Mouse (Mus musculus): ENCODE data around the gene Ttc39b.

The Ttc39b gene

DNA sequence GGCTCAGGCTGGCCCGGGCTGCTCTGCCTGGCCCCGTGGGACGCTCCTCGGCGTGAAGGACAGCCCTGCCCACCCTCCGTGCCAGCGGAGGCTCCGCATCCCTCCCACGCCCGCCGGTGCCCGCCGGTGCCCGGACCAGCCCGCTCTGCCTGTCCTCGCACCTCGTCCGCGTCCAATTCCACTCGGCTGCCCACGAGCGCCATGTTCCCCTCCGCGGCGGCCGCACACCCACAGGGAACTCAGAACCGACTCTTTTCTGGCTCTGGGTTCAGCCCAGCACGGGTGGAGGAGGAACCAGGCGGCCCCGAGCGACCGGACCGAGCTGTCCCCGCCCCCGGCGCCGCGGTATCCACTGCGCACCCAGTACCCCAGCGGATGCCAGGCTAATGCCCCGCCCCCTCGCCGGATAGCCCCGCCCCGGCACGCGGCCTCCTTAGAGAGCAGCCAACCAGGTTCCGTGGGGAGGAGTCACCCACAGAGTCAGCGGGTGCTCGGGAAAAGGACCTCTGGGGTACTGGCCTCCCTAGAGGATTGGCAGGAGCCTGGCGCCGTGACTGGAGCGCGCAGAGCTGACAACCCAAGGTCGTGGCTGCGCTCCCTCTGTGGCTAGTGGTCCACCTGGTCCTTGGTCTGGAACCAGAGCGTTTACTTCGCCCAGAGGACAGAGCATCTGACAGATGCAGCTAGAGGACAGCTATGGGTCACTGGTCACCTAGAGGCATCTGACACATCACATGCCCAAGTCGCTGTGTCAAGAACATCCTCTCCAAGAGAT lies at the start of gene Ttc39b:
Ttc39b (minus strand) TSS at position 346 of the 775 bp plus-strand sequence.
- DNase-seq = peak; percentile 100

DNA sequence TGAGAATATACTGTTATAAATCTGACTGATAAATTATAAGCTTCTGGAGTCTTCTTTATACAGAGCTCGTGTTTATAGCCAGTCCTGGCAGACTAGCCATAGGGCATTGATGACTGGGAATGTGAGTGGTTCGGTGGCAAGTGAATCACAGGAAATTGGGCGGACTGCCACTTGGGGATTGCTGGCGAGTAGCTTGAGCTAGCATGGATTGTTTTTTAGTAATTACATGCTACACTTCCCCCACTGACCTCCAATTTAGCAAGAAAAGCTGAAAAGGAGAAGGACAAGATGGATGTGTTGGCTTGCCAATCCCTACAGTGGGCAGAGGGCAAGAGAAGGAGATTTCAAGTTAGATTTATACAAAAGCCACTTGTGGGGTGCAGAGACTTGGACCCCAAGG lies 49.3 kb upstream of the Ttc39b start:
- DNase-seq = no peak

DNA sequence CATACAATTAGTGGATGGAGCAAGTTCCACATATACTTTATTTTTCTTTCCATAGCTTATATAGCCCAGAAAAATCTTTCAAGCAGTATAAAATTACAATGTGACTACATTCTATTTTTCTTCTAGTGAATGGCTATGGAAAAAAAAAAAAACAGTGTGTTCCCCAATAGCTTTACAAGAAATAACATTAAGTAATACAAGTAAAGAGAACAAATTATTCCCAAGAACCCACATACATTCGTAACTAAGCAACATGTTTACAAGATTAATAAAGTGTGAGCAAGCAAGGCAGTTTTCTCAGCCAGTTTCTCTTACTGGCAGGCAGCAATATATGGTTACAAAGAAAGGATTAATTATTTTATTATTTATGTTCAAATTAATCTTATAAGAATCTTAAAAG lies 33.7 kb upstream of the Ttc39b start:
- no peak for DNase-seq

DNA sequence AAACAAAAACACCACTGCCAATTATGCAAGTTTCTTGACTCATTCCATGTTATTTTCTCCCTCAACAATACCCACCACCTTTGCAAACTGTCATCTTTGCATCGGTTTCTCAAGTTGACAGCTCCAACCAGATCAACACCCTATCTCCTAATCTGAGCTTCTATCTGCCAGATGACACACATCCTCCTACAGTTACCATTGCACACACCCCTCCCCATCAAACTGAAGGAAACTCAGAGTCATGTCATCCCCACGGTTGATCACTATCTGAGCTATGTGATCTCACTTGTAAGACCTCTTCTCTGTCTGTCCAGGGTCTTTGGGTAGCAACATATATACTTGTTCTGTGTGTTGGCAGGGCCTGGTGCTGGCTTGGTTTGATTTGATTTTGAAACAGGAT lies 30.7 kb upstream of the Ttc39b start:
- no peak for DNase-seq

- no peak for DNase-seq
Observed at GRCm38 (mm10) chr4:83353949-83354348, 29.9 kb upstream of the Ttc39b start.

DNA sequence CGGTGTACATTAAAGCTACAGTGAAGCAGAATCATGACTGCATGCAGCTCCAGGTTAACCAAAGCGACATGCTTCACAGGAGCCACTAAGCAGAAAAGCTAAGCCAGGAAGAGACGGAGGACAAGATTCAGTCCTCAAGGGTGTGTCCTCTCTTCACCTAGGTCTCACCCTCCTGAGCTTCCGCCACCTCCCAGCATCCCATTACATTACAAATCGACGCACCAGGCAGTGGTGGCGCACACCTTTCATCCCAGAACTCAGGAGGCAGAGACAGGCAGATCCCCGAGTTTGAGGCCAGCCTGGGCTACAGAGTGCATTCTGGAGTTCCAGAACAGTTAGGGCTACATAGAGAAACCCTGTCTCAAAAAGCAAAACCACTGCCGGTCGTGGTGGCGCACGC lies 29.2 kb upstream of the Ttc39b start:
- no peak for DNase-seq

GRCm38 (mm10) chr4:83350719-83351118 lies 26.7 kb upstream of the Ttc39b start:
- DNase-seq = peak; percentile 81

DNA sequence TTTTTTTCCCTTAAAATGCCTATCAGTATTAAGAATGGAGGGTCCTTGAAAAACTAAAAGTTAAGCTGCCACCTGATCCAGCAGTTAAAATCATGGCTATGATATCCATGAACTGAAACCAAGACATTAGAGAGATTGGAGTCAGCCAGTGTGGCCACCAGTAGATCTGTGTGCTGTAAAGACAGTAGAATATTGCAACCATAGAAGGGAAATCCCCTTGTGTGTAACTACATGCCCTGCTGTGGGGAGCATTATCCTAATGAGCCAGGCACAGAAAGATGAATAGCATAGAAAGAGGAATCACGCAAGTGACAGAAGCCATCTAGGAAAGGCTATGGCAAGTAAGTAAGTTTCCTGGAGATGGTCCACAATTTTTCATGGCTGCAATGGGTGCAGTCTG lies 24.9 kb upstream of the Ttc39b start:
- no peak for DNase-seq

GRCm38 (mm10) chr4:83343895-83344294 lies 19.8 kb upstream of the Ttc39b start:
- peak; percentile 28 for DNase-seq

DNA sequence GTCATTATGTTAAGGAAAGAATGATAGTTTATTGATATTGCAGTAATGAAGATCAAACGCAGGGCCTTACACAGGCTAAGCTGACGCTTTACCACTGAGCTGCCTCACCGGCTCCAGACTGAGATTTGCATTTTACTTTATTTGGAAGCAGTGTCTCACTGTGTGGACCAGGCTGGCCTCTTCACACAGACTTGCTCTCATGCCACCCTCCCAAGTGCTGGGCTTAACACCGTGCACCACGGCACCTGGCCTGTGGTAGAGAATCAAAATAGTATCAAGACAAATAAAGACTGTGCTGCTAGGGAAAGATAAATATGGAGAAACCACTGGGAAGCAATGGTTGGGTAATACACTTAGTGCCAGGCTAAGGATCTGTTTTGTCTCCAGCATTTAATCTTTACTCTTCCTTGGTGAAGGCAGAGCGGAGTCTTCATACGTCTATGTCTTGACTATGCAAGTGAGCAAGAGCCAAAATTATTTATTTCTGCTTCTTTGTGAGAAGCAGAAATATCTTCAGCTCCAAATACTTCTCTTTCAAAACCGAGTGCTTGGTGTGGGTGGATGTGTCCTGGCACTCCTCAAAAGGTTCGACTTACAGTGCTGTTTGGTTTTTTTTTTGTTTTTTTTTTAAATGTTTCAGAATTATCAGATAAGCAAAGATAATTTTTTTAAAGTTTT lies 19.2 kb upstream of the Ttc39b start:
- DNase-seq = no peak

DNA sequence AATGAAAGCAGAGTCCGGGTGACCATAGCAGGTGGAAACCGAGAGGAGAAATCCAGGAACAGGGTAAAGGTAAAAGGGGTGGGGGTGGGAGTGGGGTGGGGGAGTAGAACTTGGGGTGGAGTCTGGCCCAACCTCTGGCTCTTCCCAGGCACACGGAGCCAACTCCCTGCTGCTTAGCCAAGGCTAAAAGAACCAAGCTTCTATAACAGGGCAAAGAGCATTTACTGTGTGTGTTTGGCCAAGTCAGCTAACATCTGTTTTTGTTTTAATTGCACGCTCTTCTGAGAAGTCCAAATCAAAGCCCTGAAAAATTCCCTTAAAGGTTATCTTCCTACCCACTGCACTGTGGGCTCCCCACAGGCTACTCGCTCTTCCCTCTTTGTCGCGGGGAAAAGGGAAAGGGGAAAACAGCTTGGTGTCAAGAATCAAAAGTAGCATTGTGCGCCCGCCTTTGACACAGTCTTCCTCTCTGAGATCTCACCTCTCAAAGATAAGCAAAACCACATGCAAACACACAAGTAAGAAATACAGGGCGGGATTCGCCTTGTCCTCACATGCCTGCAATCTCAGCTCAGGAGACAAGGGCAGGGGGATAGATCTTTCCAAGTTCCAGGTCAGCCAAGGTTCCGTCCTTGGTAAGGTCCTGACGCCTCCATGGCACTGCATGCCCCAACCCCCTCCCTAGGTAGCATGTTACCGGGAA lies 18.4 kb upstream of the Ttc39b start:
- no peak for DNase-seq

- no peak for DNase-seq
Observed at GRCm38 (mm10) chr4:83339393-83339792, 15.3 kb upstream of the Ttc39b start.

GRCm38 (mm10) chr4:83337717-83338116 lies 13.7 kb upstream of the Ttc39b start:
- no peak for DNase-seq

DNA sequence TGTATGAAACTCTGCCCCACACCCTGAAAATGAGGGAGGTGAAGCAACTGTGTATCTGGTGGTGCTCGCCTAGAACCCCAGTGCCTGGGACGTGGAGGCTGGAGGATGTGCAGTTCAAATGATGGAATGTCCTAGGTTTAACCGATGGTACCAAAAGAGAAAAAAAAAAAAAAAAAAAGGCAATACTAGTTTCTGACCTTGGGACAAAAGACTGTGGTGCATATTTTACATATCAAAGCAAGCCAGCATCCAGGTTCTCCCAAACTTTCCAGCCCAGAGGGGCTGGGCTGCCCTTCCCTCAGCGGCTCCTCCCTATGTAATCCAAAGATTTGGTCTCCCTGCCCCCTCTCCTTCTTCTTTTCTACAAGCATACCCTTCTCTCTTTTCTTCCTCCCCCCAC lies 6.3 kb upstream of the Ttc39b start:
- DNase-seq = no peak

- no peak for DNase-seq
Observed at GRCm38 (mm10) chr4:83329615-83330014, 5.6 kb upstream of the Ttc39b start.

DNA sequence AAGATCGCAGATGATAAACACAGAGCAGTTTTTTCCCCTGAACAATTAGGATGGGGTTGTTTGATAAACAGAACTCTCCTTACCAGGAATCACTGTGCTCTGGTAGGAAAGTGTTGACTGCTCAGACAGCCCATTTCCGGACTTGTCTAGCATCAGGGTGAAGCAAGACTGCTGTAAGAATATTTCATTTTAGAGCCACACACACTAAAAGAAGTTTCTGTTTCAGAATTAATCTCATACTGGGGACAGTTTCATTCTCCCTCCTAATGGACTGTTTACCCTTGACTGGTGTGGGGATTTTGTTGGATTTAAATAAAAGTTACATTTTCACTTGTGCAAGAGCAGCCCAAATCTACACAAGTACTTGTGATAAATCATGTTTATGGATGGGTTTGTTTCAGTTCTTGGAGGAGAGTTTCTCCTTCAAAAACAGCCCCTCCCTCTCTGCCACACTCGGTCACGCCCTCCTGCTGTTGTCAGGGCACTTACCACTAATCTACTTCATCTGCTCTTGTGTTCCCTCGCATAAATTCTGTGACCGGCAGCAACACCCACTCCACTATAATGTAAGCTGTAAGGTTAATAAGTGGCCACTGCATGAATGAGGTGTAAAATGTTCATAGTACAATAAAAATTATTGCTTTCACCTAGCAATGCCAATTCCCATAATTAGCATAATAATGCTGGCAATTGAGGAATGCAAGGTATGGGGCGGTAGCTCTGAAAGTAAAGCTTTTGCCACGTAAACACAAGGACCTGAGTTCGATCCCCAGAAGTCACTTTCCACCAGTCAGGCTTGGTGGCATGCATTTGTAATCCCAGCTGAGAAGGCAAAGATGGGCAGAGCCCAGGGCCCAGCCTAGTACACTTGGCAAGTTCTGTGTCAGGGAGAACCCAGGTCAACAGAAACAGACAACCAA lies 4.2 kb upstream of the Ttc39b start:
- peak; percentile 22 for DNase-seq

DNA sequence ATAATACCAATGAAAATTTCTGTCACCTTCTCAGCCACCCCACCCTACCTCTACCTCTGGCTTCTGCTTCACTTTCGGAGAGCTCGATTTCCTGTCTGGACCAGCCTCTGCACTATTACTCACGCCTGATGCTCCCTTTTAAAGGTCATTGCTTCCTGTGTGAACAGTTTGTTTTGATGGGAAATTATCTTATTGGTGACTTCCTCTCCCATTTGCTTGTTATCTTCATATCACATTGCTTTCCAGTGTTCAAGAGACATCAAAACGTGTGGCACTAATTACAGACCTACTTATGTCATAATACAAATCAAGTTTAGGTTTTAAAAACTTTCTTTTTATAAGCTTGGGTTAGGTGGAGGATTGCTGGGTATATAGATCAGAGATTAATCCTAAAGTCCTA lies 3.5 kb upstream of the Ttc39b start:
- DNase-seq = no peak

GRCm38 (mm10) chr4:83325366-83325765 lies 1.3 kb upstream of the Ttc39b start:
- no peak for DNase-seq

GRCm38 (mm10) chr4:83323201-83323903 lies 703 bp downstream of the Ttc39b start:
- peak; percentile 93 for DNase-seq

- DNase-seq = no peak
Observed at GRCm38 (mm10) chr4:83319736-83320135, 4.3 kb downstream of the Ttc39b start.

DNA sequence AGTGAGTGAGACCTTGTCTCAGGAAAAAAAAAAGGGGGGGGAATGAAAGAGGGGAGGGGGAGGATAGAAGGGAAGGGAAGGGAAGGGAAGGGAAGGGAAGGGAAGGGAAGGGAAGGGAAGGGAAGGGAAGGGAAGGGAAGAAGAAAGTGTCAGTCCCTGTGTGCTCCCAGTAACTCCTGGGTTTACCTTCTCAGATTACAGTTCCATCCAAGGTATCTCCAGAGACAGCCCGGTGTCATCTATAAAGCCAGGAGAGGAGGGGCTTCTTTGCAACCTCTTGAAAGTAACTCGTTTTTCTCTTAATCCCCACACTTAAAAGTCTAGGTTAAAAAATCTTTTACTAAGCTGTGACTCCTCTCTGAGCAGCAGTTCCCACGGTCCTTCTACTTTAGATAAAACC lies 5.3 kb downstream of the Ttc39b start:
- no peak for DNase-seq

- peak; percentile 26 for DNase-seq
Observed at GRCm38 (mm10) chr4:83317826-83318348, 6.2 kb downstream of the Ttc39b start.

All from lung, postnatal 36 days (tissue).